Mouse (Mus musculus): ENCODE measurements around the gene Keap1. TPM values are rescaled to one million over a fixed set of nuclear protein-coding genes. Genes with fewer than 3 reads are reported as not detected.

The Keap1 gene
- polyA plus RNA-seq, 1 experiment: 42.8 TPM

DNA sequence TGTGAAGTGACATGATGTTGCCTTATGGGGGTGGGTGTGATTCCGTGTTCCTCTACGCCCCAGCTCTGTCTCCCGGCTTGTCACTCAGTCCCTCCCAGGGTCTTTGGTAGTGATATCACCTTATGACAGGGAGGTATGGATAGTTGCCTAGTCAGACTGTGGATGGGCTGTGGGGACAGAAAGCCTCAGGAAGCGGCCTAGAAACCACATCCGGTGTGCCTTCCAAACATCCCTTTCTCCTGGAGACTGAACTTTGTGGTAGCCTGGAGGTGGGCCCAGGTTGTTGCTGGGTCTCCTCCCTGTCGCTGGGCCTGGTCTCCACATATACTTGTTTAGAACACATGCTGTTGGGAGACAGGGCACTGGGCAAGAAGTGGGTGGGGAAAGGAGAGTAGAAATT lies 55.7 kb downstream of the Keap1 start:
- Histone ChIP-seq H3K27ac (ENCODE audit: insufficient read depth, low read depth, low read length) (no peak overlapping the region), H3K27me3 (replicated peaks; ENCODE audit: control insufficient read depth, insufficient read depth, low read length) (no peaks in the 10 kb centered on the region), H3K4me1 (ENCODE audit: control insufficient read depth, insufficient read depth, low read length) (no peaks in the 10 kb centered on the region; the same call in 1 of the 2 replicates), H3K4me3 (ENCODE audit: insufficient read depth, low read depth, low read length) (no peak overlapping the region), H3K36me3 (ENCODE audit: control insufficient read depth, insufficient read depth, low read length) (no peaks in the 10 kb centered on the region)
- no peak for DNase-seq
- 92% methylated on average over 6 of the region's 6 CpGs for WGBS
- TF ChIP-seq CTCF (conservative IDR thresholded peaks at IDR 0.05; ENCODE audit: insufficient read depth, insufficient read length, low read depth, low read length): no peak
- no peak for TF ChIP-seq POLR2A (IDR thresholded peaks at IDR 0.05; ENCODE audit: low read depth, low read length)

DNA sequence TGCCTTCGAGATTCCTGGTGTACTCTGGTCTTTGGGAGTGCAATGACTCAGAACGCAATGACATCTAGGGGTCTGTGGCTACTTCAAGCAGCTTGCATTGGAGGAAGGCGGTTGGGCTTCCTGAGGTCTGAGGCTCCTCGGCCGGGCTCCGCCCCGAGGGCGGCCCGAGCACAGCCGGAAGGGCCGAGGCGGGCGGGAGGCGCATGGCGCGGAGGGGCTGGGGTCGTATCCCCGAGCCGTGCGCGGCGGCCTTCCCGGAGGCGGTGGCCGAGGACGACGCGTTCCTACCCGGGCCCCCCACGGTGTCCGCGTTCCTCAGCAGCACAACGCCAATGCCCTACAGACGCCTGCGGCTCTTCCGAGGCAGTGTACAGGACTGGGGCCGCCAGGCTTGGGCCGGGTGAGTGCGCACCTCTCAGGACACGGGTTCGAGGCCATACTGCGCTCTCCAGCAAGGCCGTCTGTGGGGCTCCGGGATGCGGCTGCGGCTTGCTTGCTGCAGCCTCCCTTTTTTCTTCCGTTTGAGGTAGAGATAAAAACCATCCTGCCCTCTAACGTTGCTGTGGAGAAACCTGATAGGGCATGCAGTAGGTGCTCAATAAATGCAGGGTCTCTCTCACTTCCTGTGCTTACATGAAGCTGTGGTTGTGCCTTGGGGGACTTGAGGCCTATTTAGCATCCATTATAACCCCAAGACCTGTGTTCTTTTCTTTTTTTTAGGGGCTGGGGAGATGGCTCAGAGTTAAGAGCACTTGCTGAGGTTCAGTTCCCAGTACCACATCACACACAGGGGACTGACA lies 57.5 kb downstream of the Keap1 start:
- DNase-seq: peak; percentile 36
- H3K4me1 ChIP-seq (ENCODE audit: control insufficient read depth, insufficient read depth, low read length): no peaks in the 10 kb centered on the region; the same call in 1 of the 2 replicates
- H3K4me3 ChIP-seq (ENCODE audit: insufficient read depth, low read depth, low read length): peak overlapping the region; percentile 53
- TF ChIP-seq CTCF (conservative IDR thresholded peaks at IDR 0.05; ENCODE audit: insufficient read depth, insufficient read length, low read depth, low read length) (no peak), POLR2A (IDR thresholded peaks at IDR 0.05; ENCODE audit: low read depth, low read length) (no peak)
- no peak overlapping the region for H3K27ac ChIP-seq (ENCODE audit: insufficient read depth, low read depth, low read length)
- no peaks in the 10 kb centered on the region for H3K27me3 ChIP-seq (replicated peaks; ENCODE audit: control insufficient read depth, insufficient read depth, low read length)
- WGBS: 11% methylated on average over 47 of the region's 48 CpGs
- no peaks in the 10 kb centered on the region for H3K36me3 ChIP-seq (ENCODE audit: control insufficient read depth, insufficient read depth, low read length)

DNA sequence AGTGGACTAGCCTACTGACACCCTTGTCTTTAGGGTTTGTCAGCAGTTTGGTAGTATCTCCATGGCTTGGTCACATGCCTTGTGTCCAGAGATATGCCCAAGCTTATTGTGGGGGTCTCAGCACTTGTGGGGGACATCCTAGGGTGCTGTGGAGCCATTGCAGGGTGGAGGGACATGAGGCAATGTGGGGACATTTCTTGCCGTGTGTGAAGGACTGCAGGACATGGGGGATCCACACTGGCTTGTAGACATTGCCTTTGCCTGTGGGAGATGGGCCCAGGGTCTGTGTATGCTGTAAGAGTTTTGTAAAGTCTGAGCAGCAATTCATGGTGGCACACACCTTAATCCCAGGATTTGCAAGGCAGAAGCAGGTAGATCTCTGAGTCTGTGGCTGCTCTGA lies 58.3 kb downstream of the Keap1 start:
- Histone ChIP-seq H3K36me3 (ENCODE audit: control insufficient read depth, insufficient read depth, low read length) (no peaks in the 10 kb centered on the region), H3K27ac (ENCODE audit: insufficient read depth, low read depth, low read length) (no peak overlapping the region), H3K27me3 (replicated peaks; ENCODE audit: control insufficient read depth, insufficient read depth, low read length) (no peaks in the 10 kb centered on the region), H3K4me3 (ENCODE audit: insufficient read depth, low read depth, low read length) (no peak overlapping the region), H3K4me1 (ENCODE audit: control insufficient read depth, insufficient read depth, low read length) (no peaks in the 10 kb centered on the region; the same call in 1 of the 2 replicates)
- WGBS: 89% methylated on average over 1 of the region's 1 CpGs
- TF ChIP-seq POLR2A (IDR thresholded peaks at IDR 0.05; ENCODE audit: low read depth, low read length) (no peak), CTCF (conservative IDR thresholded peaks at IDR 0.05; ENCODE audit: insufficient read depth, insufficient read length, low read depth, low read length) (no peak)
- no peak for DNase-seq

DNA sequence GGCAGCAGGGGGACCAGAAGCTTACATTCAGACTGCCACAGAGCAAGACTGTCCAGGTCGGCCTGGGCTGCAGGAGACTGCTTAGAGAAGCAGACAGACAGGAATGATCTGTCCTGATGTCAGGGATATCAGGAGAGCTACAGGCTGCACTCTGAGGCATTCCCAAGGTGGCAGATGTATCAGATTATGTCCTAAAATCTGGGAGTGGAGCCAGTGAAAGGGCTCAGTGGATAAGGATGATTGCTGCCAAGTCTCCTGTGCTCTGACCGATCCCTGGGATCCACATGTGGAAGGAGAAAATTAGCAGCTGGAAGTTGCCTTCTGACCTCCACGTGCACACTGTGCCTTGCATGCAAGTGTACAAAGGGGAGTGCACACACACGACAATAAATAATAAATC lies 58.8 kb downstream of the Keap1 start:
- no peaks in the 10 kb centered on the region for H3K27me3 ChIP-seq (replicated peaks; ENCODE audit: control insufficient read depth, insufficient read depth, low read length)
- no peak overlapping the region for H3K4me3 ChIP-seq (ENCODE audit: insufficient read depth, low read depth, low read length)
- DNase-seq: no peak
- H3K4me1 ChIP-seq (ENCODE audit: control insufficient read depth, insufficient read depth, low read length): no peaks in the 10 kb centered on the region; the same call in 1 of the 2 replicates
- 47% methylated on average over 4 of the region's 4 CpGs for WGBS
- TF ChIP-seq POLR2A (IDR thresholded peaks at IDR 0.05; ENCODE audit: low read depth, low read length) (no peak), CTCF (conservative IDR thresholded peaks at IDR 0.05; ENCODE audit: insufficient read depth, insufficient read length, low read depth, low read length) (no peak)
- no peaks in the 10 kb centered on the region for H3K36me3 ChIP-seq (ENCODE audit: control insufficient read depth, insufficient read depth, low read length)
- no peak overlapping the region for H3K27ac ChIP-seq (ENCODE audit: insufficient read depth, low read depth, low read length)

Other genes with a start within 250 kb of the Keap1 start
- 175 and 213 TPM in 2 replicates for gene Mrpl4, start 236.6 kb downstream of the Keap1 start, polyA plus RNA-seq (2012; rRNA removed)
- gene Icam1, start 223.4 kb downstream of the Keap1 start, polyA plus RNA-seq (2012; rRNA removed): 23.4 and 25.9 TPM in 2 replicates
- 1.2 and 1.4 TPM in 2 replicates for gene Icam4, start 210.0 kb downstream of the Keap1 start, polyA plus RNA-seq (2012; rRNA removed)
- 0.34 and 0.49 TPM in 2 replicates for gene Icam5, start 207.3 kb downstream of the Keap1 start, polyA plus RNA-seq (2012; rRNA removed)
- 0.38 TPM in 1 of 2 replicates, not detected in the other for gene Zglp1, start 172.3 kb downstream of the Keap1 start, polyA plus RNA-seq (2012; rRNA removed)
- gene Gm49373, start 166.3 kb downstream of the Keap1 start, polyA plus RNA-seq (2012; rRNA removed): 0.20 and 0.27 TPM in 2 replicates
- gene Fdx1l, start 165.7 kb downstream of the Keap1 start, polyA plus RNA-seq (2012; rRNA removed): 59.8 and 67.0 TPM in 2 replicates
- 1.1 and 2.6 TPM in 2 replicates for gene Gm38431, start 147.4 kb downstream of the Keap1 start, polyA plus RNA-seq (2012; rRNA removed)
- gene Raver1, start 147.4 kb downstream of the Keap1 start, polyA plus RNA-seq (2012; rRNA removed): 45.8 and 47.3 TPM in 2 replicates
- 17.0 and 19.0 TPM in 2 replicates for gene Tyk2, start 108.1 kb downstream of the Keap1 start, polyA plus RNA-seq (2012; rRNA removed)
- gene Cdc37, start 89.4 kb downstream of the Keap1 start, polyA plus RNA-seq (2012; rRNA removed): 53.1 and 72.6 TPM in 2 replicates
- 7.8 and 9.0 TPM in 2 replicates for gene Pde4a, start 73.6 kb downstream of the Keap1 start, polyA plus RNA-seq (2012; rRNA removed)
- gene S1pr5, start 9.1 kb upstream of the Keap1 start, polyA plus RNA-seq (2012; rRNA removed): 0.38 and 0.39 TPM in 2 replicates
- gene Atg4d, start 25.9 kb upstream of the Keap1 start, polyA plus RNA-seq (2012; rRNA removed): 67.0 and 71.9 TPM in 2 replicates
- 14.2 and 15.9 TPM in 2 replicates for gene Kri1, start 48.6 kb upstream of the Keap1 start, polyA plus RNA-seq (2012; rRNA removed)
- 20.2 and 24.1 TPM in 2 replicates for gene Cdkn2d, start 52.0 kb upstream of the Keap1 start, polyA plus RNA-seq (2012; rRNA removed)
- gene Ap1m2, start 73.0 kb upstream of the Keap1 start, polyA plus RNA-seq (2012; rRNA removed): 30.6 and 36.2 TPM in 2 replicates
- gene Slc44a2, start 81.3 kb upstream of the Keap1 start, polyA plus RNA-seq (2012; rRNA removed): 47.4 and 49.2 TPM in 2 replicates
- gene Ilf3, start 128.5 kb upstream of the Keap1 start, polyA plus RNA-seq (2012; rRNA removed): 31.9 and 33.0 TPM in 2 replicates
- 23.7 and 25.2 TPM in 2 replicates for gene Qtrt1, start 172.5 kb upstream of the Keap1 start, polyA plus RNA-seq (2012; rRNA removed)
- gene Dnm2, start 185.5 kb upstream of the Keap1 start, polyA plus RNA-seq (2012; rRNA removed): 101 and 118 TPM in 2 replicates